In genomic region chr10:113592126-113592525, GRCm38 (mm10) we compare ENCODE assay signal across 27 mouse cellular contexts.
A peak's percentile ranks its signal among the peaks of the same experiment; 100 is the strongest.
DNase-seq lines count a peak whose midpoint lies in the region; ATAC-seq and TF ChIP-seq lines count a peak whose summit lies in the region.
"Had no signal": no experiment of that assay in that cellular context is flagged by ENCODE, and none has a peak within 500 bp of the region (broad histone marks: within the 10 kb centered on the region; RNA-seq: fewer than 3 reads in every experiment).

No protein-coding gene starts in this region.

- H3K4me2 ChIP-seq in embryonic facial prominence, embryonic 14.5 days (ENCODE audit: low read depth, low read length) = no peak overlapping the region
- no peak overlapping the region for H3K4me2 ChIP-seq in midbrain, postnatal 0 days (ENCODE audit: low read depth, low read length, poor library complexity, severe bottlenecking)
- no peak overlapping the region for H3K4me2 ChIP-seq in midbrain, embryonic 13.5 days (replicated peaks)
- no peak overlapping the region for H3K4me2 ChIP-seq in intestine, embryonic 16.5 days (ENCODE audit: low read depth, low read length)
- H3K4me2 ChIP-seq: embryonic facial prominence, embryonic 15.5 days; forebrain, embryonic 12.5 days; heart, embryonic 12.5 days; heart, embryonic 15.5 days; hindbrain, embryonic 13.5 days had no signal

- H3K4me1 ChIP-seq in embryonic facial prominence, embryonic 14.5 days (ENCODE audit: control insufficient read depth, insufficient read depth, low read length) = no peaks in the 10 kb centered on the region
- H3K4me1 ChIP-seq in embryonic facial prominence, embryonic 10.5 days = peaks cover 3% of the 10 kb centered on the region; the same call in 1 of the 2 replicates
- no peaks in the 10 kb centered on the region for H3K4me1 ChIP-seq in midbrain, postnatal 0 days (ENCODE audit: insufficient read depth, low read length)
- no peaks in the 10 kb centered on the region for H3K4me1 ChIP-seq in midbrain, embryonic 13.5 days (replicated peaks)
- H3K4me1 ChIP-seq in intestine, embryonic 16.5 days (ENCODE audit: control insufficient read depth, insufficient read depth, low read length) = no peaks in the 10 kb centered on the region
- H3K4me1 ChIP-seq: embryonic facial prominence, embryonic 15.5 days; forebrain, embryonic 12.5 days; heart, embryonic 12.5 days; heart, embryonic 15.5 days; hindbrain, embryonic 10.5 days; hindbrain, embryonic 13.5 days had no signal

- peak; percentile 11 for DNase-seq in embryonic facial prominence, embryonic 14.5 days (ENCODE audit: low spot score)
- DNase-seq in embryonic facial prominence, embryonic 10.5 days (ENCODE audit: low spot score) = no peak
- DNase-seq in midbrain, postnatal 0 days (ENCODE audit: low spot score) = peak; percentile 3
- DNase-seq in retina, postnatal 1 day = peak; percentile 86
- DNase-seq in left cerebral cortex, postnatal 4 days = no peak
- DNase-seq: adrenal gland, postnatal 10 days; adrenal gland, postnatal 36 days; cerebellum, adult 11-12 months; cerebellum, adult 8-10 months; cerebellum, postnatal 10 days; cerebellum, postnatal 36 days; embryo, embryonic 11 days; gastrocnemius, postnatal 14 days; heart, adult 11 months; heart, postnatal 10 days; heart, postnatal 36 days had no signal

- no peak for ATAC-seq in embryonic facial prominence, embryonic 14.5 days (ENCODE audit: low read depth)
- ATAC-seq in midbrain, postnatal 0 days (ENCODE audit: low FRiP score) = no peak
- no peak for ATAC-seq in midbrain, embryonic 13.5 days
- no peak for ATAC-seq in intestine, embryonic 16.5 days
- ATAC-seq: forebrain, embryonic 16.5 days; hindbrain, embryonic 16.5 days; Patski had no signal

- no peak overlapping the region for H3K27ac ChIP-seq in embryonic facial prominence, embryonic 14.5 days (replicated peaks; ENCODE audit: low read depth, low read length)
- H3K27ac ChIP-seq in embryonic facial prominence, embryonic 10.5 days (replicated peaks) = no peak overlapping the region
- H3K27ac ChIP-seq in midbrain, postnatal 0 days (ENCODE audit: low read depth, low read length) = no peak overlapping the region
- H3K27ac ChIP-seq in midbrain, embryonic 13.5 days = no peak overlapping the region
- H3K27ac ChIP-seq in intestine, embryonic 16.5 days (ENCODE audit: low read length) = no peak overlapping the region
- H3K27ac ChIP-seq: embryonic facial prominence, embryonic 15.5 days; forebrain, embryonic 12.5 days; heart, embryonic 15.5 days; hindbrain, embryonic 10.5 days; hindbrain, embryonic 13.5 days had no signal

- H3K27me3 ChIP-seq in embryonic facial prominence, embryonic 14.5 days (replicated peaks; ENCODE audit: control insufficient read depth, insufficient read depth, low read length) = no peaks in the 10 kb centered on the region
- H3K27me3 ChIP-seq in embryonic facial prominence, embryonic 10.5 days (replicated peaks; ENCODE audit: low read depth, poor library complexity, severe bottlenecking) = no peaks in the 10 kb centered on the region
- H3K27me3 ChIP-seq in midbrain, postnatal 0 days (ENCODE audit: insufficient read depth, low read length) = no peaks in the 10 kb centered on the region
- no peaks in the 10 kb centered on the region for H3K27me3 ChIP-seq in midbrain, embryonic 13.5 days
- H3K27me3 ChIP-seq in intestine, embryonic 16.5 days (replicated peaks; ENCODE audit: control insufficient read depth, insufficient read depth, low read length) = no peaks in the 10 kb centered on the region
- H3K27me3 ChIP-seq: embryonic facial prominence, embryonic 15.5 days; forebrain, embryonic 12.5 days; heart, embryonic 12.5 days; heart, embryonic 15.5 days; hindbrain, embryonic 13.5 days; Patski had no signal

- WGBS in embryonic facial prominence, embryonic 14.5 days = 68% methylated on average over 2 of the region's 2 CpGs
- WGBS in embryonic facial prominence, embryonic 10.5 days = 77% methylated on average over 2 of the region's 2 CpGs
- whole genome bisulfite sequencing in midbrain, postnatal 0 days = 67% methylated on average over 2 of the region's 2 CpGs
- WGBS in midbrain, embryonic 13.5 days = 74% methylated on average over 2 of the region's 2 CpGs
- WGBS in intestine, embryonic 16.5 days = 79% methylated on average over 2 of the region's 2 CpGs

- TF ChIP-seq CTCF in midbrain, postnatal 0 days (IDR thresholded peaks at IDR 0.05) = no peak

- H3K9me3 ChIP-seq in embryonic facial prominence, embryonic 14.5 days (ENCODE audit: control insufficient read depth, low read length) = no peaks in the 10 kb centered on the region
- no peaks in the 10 kb centered on the region for H3K9me3 ChIP-seq in embryonic facial prominence, embryonic 10.5 days
- H3K9me3 ChIP-seq in midbrain, postnatal 0 days (ENCODE audit: low read length) = no peaks in the 10 kb centered on the region
- 0 out of 2 replicates have a peak, but pooled peaks cover 3% of the 10 kb centered on the region for H3K9me3 ChIP-seq in midbrain, embryonic 13.5 days
- no peaks in the 10 kb centered on the region for H3K9me3 ChIP-seq in intestine, embryonic 16.5 days (ENCODE audit: control insufficient read depth, low read length)
- H3K9me3 ChIP-seq: embryonic facial prominence, embryonic 15.5 days; forebrain, embryonic 12.5 days; heart, embryonic 12.5 days; heart, embryonic 15.5 days; hindbrain, embryonic 10.5 days; hindbrain, embryonic 13.5 days had no signal

- no peak overlapping the region for H3K4me3 ChIP-seq in embryonic facial prominence, embryonic 14.5 days (ENCODE audit: low read depth, low read length)
- no peak overlapping the region for H3K4me3 ChIP-seq in embryonic facial prominence, embryonic 10.5 days
- H3K4me3 ChIP-seq in midbrain, postnatal 0 days (ENCODE audit: low read depth, low read length) = no peak overlapping the region
- no peak overlapping the region for H3K4me3 ChIP-seq in midbrain, embryonic 13.5 days (replicated peaks)
- no peak overlapping the region for H3K4me3 ChIP-seq in intestine, embryonic 16.5 days (ENCODE audit: low read length)
- H3K4me3 ChIP-seq: embryonic facial prominence, embryonic 15.5 days; forebrain, embryonic 12.5 days; heart, embryonic 12.5 days; heart, embryonic 15.5 days; hindbrain, embryonic 10.5 days; hindbrain, embryonic 13.5 days had no signal

- intact Hi-C loops in left cerebral cortex, postnatal 4 days (cut with DNase I) = no loop called here

- H3K9ac ChIP-seq in embryonic facial prominence, embryonic 14.5 days (ENCODE audit: low read depth, low read length) = no peak overlapping the region
- H3K9ac ChIP-seq in midbrain, postnatal 0 days (replicated peaks; ENCODE audit: low read length, poor library complexity, severe bottlenecking) = no peak overlapping the region
- H3K9ac ChIP-seq in midbrain, embryonic 13.5 days (replicated peaks) = no peak overlapping the region
- H3K9ac ChIP-seq in intestine, embryonic 16.5 days (ENCODE audit: low read depth, low read length) = no peak overlapping the region
- H3K9ac ChIP-seq: embryonic facial prominence, embryonic 15.5 days; forebrain, embryonic 12.5 days; heart, embryonic 12.5 days; heart, embryonic 15.5 days; hindbrain, embryonic 13.5 days had no signal

- no peaks in the 10 kb centered on the region for H3K36me3 ChIP-seq in embryonic facial prominence, embryonic 14.5 days (ENCODE audit: control insufficient read depth, insufficient read depth, low read length)
- H3K36me3 ChIP-seq in embryonic facial prominence, embryonic 10.5 days (replicated peaks) = no peaks in the 10 kb centered on the region
- H3K36me3 ChIP-seq in midbrain, postnatal 0 days (ENCODE audit: insufficient read depth, low read length) = no peaks in the 10 kb centered on the region
- H3K36me3 ChIP-seq in midbrain, embryonic 13.5 days = no peaks in the 10 kb centered on the region
- no peaks in the 10 kb centered on the region for H3K36me3 ChIP-seq in intestine, embryonic 16.5 days (ENCODE audit: control insufficient read depth, insufficient read depth, low read length)
- H3K36me3 ChIP-seq: embryonic facial prominence, embryonic 15.5 days; forebrain, embryonic 12.5 days; heart, embryonic 12.5 days; heart, embryonic 15.5 days; hindbrain, embryonic 10.5 days; hindbrain, embryonic 13.5 days had no signal

Comparison
In these comparisons a context has a peak if more than half of its experiments do, and no peak if none do; other contexts are left out.
1. DNase-seq: peak in embryonic facial prominence, embryonic 14.5 days (single experiment), midbrain, postnatal 0 days (single experiment) and retina, postnatal 1 day (single experiment); none in embryonic facial prominence, embryonic 10.5 days (single experiment) and left cerebral cortex, postnatal 4 days (single experiment).